Mouse (Mus musculus) natural killer cell, adult 2 months (primary cell): ENCODE measurements around the gene Hist1h3h.
A peak's percentile ranks its signal among the peaks of the same experiment; 100 is the strongest.
"Not testable (repeated sequence)": the region's sequence is repeated elsewhere in the genome, so short reads cannot be mapped to it uniquely, and the experiment has no call there.

ENCODE experiments used
- DNase-seq, 2 experiments: peaks; one replicate each; pipeline ENCODE4 v3.0.0; 2022; ENCODE audit warnings: low spot score in 2 of 2

The Hist1h3h gene

DNA sequence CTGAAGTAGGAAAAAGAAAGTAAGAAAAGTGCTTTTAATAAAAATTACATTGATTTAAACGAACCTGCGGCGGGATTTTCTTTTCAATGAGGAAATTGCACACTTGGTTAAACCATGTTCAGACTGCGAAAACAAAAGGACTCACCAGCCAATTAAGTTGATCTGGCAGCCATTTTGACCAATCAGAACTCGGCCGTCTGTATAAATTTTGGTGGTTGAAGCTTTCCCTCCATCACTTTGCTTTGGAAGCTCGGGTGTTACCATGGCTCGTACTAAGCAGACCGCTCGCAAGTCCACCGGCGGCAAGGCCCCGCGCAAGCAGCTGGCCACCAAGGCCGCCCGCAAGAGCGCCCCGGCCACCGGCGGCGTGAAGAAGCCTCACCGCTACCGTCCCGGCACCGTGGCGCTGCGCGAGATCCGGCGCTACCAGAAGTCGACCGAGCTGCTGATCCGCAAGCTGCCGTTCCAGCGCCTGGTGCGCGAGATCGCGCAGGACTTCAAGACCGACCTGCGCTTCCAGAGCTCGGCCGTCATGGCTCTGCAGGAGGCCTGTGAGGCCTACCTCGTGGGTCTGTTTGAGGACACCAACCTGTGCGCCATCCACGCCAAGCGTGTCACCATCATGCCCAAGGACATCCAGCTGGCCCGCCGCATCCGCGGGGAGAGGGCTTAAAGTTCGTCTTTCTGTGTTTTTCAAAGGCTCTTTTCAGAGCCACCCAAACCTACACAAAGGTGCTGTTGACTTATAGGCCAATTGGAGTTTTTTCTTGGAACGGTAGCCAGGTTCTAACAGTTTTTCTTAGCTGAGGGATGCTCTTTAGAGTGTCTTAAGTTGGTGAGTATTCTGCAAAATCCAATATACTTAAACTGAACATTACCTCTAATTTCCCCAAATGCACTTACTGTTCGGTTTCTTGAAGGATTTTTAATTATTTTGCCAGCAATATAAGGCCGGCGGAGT is at the start of gene Hist1h3h:
Gene Hist1h3h (plus strand): TSS at position 263 of the 961 bp plus-strand sequence.
- DNase-seq, result peak; percentile 77 to 83

DNA sequence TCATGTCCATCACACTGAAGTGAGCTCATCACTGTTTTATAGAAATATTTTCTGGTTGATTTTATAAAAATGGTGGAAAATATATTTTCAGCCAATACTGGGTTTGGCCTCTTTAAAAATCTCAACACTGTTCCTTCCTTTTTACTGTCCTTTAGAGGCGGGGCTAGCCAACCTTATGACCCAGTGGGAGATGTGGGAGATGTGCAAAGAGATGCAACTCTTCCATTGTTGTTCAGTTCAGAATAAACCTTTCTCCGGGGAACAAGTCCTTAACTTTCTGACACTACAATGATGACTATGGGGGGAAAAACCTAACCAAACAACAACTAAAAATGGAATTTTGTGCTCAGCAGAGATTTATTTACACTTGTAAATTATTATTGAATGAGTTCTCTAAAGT is 40.2 kb upstream of the Hist1h3h start, which contains the start of gene Olfr1360:
Gene Olfr1360 (minus strand): TSS at position 101 of the 400 bp plus-strand sequence.
- no peak for DNase-seq

DNA sequence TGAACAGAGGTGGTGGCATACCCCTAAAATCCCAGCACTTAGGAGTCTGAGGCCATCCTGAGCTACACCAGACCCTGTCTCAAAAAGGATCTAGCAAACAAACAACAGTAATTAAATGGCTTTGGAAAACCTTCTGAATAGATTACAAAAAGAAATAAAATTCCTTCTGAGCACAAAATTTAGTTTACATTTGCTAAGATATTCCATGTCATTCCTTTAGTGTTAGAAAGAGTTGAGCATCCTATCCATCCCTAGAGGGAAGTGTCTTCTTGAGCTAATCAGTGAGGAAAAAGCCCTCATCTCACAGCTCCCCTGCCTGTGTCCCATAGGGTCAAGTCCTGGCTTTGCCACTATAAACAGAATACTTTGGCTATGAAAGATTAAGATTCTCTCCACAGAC is 19.6 kb upstream of the Hist1h3h start, which contains the start of gene Olfr1359:
Gene Olfr1359 (plus strand): TSS at position 301 of the 400 bp plus-strand sequence.
- no peak for DNase-seq

DNA sequence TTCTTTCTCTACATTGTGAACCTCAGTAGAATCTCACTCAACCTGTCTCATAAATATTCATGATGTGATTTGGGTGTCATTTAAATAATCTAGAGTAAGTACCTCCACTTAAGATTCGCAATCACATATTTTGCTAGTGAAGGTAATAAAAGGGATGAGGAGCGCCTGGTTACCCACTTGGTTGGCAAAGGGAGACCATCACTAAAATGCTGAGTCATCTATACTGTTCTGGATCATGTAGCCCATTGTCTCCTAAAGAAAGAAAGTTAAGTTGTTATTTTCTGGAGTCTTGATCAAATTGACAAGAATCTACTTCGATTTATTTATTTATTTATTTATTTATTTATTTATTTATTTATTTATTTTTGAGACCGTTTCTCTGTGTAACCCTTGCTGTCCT is 10.8 kb upstream of the Hist1h3h start:
- no peak for DNase-seq

DNA sequence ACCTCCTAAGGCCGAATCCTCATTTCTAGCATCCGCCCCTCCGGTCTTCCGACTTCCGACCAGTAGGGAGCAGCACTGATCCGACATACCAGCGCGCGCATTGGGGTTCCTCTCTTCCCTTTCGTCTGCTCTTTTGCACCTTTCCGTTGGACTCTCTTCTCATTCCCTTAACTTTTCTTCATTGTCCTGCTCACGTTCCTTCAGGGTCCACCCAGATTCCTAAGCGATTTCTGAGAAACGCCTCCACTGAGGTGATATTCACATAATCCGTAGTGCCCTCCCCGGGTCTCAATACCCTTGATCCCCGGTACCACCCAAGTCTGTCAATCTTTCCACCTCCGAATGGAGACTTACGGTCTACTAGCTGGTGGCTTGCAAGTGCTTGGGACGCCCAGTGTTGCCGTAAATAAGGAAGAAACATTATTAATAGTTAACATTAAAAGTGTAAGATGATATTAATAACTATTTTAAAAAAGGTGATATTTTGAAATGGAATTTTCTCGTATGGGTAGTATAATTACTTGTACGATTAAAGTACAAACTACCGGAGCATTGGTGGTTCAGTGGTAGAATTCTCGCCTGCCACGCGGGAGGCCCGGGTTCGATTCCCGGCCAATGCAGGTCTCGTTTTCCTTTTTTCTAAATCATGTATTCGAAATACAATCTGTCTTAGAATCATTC is 7.3 kb upstream of the Hist1h3h start:
- DNase-seq, result peak; percentile 86 to 89

DNA sequence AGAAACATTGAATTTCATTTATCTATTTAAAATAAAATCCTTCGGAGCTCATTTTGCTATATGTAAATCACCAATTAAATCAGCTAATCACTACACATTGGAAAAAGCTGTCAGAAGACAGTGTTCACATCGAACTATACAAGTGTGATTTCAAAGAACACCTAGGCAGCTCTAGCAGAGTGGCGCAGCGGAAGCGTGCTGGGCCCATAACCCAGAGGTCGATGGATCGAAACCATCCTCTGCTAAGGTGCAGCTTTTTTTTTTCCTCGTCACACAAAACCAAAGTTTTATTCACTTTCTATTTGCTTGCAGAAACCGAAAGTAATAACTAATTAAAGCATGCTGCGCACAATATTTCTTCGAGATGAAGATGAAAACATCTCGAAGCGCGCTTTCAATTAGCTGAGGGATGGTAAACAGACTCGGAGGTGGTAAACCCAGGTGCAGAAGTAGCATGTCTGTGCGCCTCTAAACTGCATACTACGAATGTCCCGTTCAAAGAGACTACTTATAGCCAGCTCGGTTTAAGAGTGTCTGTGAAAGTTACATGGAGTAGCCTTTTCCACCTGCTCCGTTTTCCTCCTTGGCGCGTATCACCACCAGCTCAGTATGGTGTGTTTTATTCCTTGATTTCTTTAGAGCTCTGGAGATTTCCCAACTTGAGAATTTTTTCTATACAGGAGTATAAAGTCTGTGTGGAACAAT is 6.5 kb upstream of the Hist1h3h start:
- peak; percentile 86 to 90 for DNase-seq

DNA sequence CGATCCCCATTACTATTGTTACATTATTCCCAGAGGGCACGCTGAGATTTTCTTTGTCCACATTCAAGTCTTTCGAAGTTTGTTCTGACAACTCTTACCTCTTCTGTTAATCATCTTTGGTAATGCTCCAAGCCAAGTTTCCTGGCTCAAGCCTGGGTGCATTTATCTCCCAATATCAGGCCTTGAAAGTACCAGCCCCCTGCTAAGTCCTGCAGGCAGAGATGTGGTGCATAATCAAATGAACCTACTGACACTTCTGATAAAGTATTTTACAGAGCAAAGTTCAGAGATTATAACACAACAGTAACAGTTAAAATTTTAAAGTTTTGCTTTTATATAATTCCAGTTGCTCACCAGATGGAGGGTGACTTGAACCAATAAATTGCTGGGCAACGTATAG is 5.8 kb upstream of the Hist1h3h start:
- no peak for DNase-seq

DNA sequence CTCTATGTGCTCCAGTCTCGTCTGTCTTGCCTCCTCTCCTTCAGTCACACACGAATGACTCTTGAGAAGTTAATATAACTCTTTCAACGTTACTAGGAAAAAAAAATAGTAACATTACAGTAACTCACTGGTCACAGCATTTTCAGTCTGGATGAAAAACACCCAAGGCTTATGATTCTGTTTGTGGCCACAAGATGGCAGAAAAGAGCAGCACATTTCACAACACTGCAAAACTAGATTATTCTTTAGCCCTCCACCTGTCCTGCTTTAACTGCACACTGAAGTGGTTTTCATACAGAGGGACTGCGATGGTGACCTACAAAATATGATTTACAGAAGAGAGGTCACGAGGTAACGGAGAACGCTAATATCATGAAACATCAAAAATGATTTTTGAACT is 2.7 kb upstream of the Hist1h3h start:
- DNase-seq, result peak; percentile 61 to 71

DNA sequence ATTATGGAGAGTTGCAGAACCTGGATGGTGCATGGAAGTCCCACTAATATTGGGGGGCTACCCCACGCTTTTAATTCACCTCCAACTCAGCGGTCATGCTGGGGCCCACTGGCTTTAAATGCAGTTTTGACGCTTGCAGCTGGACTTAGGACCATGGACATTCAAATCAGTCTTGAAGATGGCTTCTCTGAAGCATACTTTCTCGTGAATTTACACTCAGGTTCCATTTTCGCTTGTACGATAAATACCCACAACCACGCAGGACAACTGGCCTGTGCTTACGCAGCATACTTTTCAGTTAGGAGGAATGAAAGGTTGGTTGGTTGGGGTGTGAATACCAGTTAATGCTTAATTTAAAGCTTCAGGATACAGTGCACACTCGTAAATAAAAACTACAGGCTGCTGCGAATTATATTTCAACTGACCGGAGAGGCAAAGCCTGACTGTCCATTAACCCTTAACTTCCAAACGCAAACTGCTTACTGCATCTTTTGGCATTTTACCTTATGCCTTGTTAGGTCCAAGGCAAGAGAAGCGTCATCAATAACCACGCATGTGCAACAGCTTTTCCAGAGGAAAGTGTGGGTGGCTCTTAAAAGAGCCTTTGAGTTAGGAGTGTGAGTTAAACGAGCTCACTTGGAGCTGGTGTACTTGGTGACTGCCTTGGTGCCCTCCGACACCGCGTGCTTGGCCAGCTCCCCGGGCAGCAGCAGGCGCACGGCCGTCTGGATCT is 2.2 kb upstream of the Hist1h3h start:
- DNase-seq, result no peak

DNA sequence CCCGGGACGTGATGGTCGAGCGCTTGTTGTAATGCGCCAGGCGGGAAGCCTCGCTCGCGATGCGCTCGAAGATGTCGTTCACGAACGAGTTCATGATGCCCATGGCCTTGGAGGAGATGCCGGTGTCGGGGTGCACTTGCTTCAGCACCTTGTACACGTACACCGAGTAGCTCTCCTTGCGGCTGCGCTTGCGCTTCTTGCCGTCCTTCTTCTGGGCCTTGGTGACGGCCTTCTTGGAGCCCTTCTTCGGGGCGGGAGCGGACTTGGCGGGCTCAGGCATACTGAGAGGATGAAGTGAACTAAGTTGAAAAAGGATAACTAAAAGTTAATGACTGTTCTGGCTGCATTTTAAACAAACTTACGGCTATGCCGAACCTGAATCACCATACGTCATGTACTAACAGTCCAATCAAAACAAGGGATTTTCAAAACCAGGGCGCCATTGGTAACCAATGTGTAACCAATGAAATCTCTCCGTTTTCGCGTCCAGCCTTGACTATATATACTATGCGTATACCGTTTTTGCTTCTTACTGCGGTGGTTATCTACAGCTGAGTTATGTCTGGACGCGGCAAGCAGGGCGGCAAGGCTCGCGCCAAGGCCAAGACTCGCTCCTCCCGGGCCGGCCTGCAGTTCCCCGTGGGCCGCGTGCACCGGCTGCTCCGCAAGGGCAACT is 1.5 kb upstream of the Hist1h3h start, which contains the start of the genes Hist1h2bl and Hist1h2ai:
Gene Hist1h2bl (minus strand): TSS at position 280 of the 676 bp plus-strand sequence.
Gene Hist1h2ai (plus strand): TSS at position 559 of the 676 bp plus-strand sequence.
- DNase-seq, result peak; percentile 80 to 84

DNA sequence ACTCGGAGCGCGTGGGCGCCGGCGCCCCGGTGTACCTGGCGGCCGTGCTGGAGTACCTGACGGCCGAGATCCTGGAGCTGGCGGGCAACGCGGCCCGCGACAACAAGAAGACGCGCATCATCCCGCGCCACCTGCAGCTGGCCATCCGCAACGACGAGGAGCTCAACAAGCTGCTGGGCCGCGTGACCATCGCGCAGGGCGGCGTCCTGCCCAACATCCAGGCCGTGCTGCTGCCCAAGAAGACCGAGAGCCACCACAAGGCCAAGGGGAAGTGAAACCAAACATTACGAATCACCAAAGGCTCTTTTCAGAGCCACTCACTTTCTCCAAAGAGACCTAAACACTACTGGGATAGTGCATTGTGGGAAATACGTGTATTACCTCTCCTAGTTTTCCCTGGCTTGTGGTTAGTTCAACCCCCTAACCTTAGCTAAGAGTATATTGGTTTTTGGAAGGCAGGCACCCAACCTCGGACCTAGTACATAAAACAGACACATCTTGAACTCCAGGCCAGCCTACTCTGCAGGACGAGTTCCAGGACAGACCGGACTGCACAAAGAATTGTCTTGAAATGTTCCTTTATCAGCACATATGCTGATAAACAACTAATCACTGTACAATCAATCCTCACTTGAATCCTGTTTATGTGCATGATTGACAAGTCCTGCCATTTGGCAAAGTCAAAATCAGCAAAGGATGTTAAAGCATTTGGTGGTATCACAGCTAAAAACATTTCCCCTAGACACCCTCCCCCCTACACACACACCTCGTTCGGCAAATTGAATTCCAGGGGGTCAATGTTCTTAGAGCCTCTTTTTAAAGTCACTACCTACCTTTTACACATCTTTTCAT is 693 bp upstream of the Hist1h3h start:
- DNase-seq, result peak; percentile 32 to 61

DNA sequence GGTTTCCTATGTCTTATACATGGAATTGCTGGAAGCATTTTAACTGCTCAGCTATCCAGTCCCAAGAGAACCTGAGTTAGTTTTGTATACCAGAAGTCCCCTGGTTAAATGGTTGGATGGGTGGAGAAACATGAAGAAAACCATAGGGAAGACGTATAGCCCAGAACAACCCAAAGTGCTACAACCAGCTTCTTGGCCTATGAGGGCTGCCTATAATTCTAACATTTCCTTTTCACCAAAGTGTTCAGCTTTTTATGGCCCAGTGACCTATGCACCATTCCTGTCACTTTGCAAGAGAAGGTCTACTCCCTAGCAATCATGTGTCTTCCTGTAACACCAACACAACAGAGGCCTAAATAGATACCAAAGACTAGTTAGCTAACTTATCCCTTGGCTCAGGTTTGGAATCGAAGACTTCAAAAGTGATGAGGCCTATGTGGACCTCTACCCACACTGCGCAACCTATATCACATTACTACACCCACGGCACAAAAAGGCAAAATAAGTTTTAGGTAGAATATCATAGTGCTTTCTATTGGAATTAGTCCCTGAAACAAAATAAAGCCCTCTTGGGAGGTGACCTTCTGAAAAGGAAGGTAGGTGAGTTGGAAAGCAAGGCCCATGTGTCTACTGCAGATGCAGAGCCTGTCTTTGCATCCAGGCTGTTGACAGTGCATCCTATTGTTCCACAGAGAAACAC is 1.1 kb downstream of the Hist1h3h start:
- no peak for DNase-seq

DNA sequence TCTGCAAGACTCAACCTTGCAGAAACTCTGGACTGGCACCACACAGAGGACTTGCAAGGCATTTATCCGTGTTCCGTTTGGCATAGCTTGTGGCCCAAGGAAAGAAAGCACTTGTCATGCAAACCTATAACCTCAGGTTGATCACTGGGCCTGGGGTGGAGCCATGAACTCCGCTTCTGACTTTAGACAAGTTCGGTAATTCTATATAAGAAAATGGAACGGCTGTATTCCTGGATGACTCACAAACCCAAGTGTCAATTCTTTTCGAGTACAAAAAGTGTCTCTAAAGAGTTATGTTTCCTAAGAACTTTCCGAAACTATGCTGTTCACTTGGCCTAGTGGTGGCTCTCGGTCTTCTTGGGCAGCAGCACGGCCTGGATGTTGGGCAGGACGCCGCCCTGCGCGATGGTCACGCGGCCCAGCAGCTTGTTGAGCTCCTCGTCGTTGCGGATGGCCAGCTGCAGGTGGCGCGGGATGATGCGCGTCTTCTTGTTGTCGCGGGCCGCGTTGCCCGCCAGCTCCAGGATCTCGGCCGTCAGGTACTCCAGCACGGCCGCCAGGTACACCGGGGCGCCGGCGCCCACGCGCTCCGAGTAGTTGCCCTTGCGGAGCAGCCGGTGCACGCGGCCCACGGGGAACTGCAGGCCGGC is 3.8 kb downstream of the Hist1h3h start:
- not testable (repeated sequence) for DNase-seq

DNA sequence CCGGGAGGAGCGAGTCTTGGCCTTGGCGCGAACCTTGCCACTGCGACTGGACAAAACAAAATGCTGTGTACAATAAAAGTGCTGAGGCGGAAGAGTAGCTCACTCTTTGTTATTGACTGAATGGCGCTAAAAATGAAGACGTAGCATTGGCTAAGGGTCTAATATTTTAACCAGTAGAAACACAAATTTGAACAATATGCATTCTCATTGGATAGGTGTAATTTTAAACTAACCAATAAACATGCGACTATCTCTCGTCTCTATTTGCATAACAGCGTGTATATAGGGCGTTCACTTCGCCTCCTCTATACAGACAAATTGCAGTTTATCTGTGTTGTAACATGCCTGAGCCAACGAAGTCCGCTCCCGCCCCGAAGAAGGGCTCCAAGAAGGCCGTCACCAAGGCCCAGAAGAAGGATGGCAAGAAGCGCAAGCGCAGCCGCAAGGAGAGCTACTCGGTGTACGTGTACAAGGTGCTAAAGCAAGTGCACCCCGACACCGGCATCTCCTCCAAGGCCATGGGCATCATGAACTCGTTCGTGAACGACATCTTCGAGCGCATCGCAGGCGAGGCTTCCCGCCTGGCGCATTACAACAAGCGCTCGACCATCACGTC is 4.4 kb downstream of the Hist1h3h start, which contains the start of gene Hist1h2bm:
Gene Hist1h2bm (plus strand): TSS at position 288 of the 616 bp plus-strand sequence.
- peak; percentile 56 for DNase-seq

DNA sequence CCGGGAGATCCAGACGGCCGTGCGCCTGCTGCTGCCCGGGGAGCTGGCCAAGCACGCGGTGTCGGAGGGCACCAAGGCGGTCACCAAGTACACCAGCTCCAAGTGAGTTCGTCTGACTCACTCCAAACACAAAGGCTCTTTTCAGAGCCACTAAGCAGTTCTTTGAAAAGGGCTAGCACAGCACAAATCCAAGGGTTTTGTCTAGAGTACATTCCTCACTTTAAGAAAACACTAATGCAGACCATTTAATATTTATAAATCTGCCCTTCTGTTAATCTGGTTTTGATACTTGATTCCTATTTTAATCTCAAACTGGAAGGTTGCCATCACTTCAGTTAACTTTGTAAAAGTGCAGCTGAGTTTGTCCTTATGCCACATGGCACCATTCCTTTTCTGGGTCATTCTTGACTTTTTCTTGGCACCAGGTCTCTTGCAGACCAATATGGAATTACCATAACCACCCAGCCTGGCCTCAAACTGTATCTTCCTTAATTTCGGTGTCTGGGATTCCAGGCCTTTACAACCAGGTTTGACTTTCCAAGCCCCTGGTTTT is 5.0 kb downstream of the Hist1h3h start:
- no peak for DNase-seq

DNA sequence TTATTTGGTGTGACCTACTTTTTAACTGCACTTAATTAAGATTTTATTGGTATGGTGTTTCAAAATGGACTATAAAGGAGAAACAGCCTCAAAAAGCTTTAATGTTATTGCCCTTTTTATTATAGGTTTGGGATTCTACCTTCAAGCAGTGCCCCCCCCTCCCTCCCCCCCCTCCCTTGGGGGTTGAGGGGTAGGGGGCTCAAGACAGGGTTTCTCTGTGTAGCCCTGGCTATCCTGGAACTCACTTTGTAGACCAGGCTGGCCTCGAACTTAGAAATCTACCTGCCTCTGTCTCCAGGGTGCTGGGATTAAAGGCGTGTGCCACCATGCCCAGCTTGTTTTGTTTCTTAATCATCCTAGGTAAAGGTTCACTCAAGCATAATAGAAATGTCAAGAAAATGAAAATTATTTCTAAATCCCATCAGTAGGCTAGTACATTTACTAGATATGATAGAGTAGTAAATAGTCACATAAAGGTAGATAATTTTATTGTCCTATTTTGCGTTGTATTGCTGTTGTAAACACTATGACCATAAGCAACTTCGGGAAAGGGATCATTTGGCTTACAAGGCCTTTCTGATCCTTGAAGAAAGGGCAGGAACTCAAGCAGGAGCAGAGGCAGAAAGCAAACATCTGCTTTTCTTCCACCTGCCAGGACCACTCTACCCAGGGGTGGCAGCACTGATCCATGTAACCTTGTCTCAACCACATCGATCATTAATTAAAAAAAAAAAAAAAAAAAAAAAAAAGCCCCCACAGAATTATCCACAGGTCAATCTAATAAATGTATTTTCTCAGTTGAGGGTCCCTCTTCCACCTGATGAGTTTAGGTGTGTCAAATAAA is 5.8 kb downstream of the Hist1h3h start:
- no peak for DNase-seq
